Mouse (Mus musculus) embryonic facial prominence, embryonic 13.5 days (tissue): ENCODE measurements around the gene Rnf19b. TPM values are rescaled to one million over a fixed set of nuclear protein-coding genes. Genes with fewer than 3 reads are reported as not detected.

Experiments used
- ATAC-seq: fragments of 200-750 bp; cut with Nextera tagmentation; 2 replicates; pipeline ENCODE4 v1.8.0; 2017; ENCODE audit warnings: low read depth; ENCODE audit not compliant: insufficient number of reproducible peaks, insufficient read depth, low FRiP score, low TSS enrichment
- H3K27ac ChIP-seq: fragments of 300-500 bp; sonication (generic); 2 replicates; pipeline ENCODE4 v1.5.1; 2015; ENCODE audit warnings: moderate library complexity, mild to moderate bottlenecking, inconsistent platforms
- H3K27me3 ChIP-seq: fragments of 300-500 bp; sonication (generic); 2 replicates; pipeline ENCODE4 v1.6.1; 2015; ENCODE audit warnings: mild to moderate bottlenecking, inconsistent platforms
- H3K36me3 ChIP-seq: fragments of 300-500 bp; sonication (generic); 2 replicates; pipeline ENCODE4 v1.6.1; 2015; ENCODE audit warnings: mild to moderate bottlenecking, inconsistent platforms
- H3K4me1 ChIP-seq: fragments of 300-500 bp; sonication (generic); 2 replicates; pipeline ENCODE4 v1.6.1; 2015; ENCODE audit warnings: inconsistent platforms
- H3K4me2 ChIP-seq: fragments of 300-500 bp; sonication (generic); 2 replicates; pipeline ENCODE4 v1.6.1; 2015; ENCODE audit warnings: moderate library complexity, mild to moderate bottlenecking, inconsistent platforms
- H3K4me3 ChIP-seq: fragments of 300-500 bp; sonication (generic); 2 replicates; pipeline ENCODE4 v1.5.1; 2015; ENCODE audit warnings: mild to moderate bottlenecking, inconsistent platforms
- H3K9ac ChIP-seq: fragments of 300-500 bp; sonication (generic); 2 replicates; pipeline ENCODE4 v1.6.1; 2015; ENCODE audit warnings: mild to moderate bottlenecking, inconsistent platforms
- H3K9me3 ChIP-seq: fragments of 300-500 bp; sonication (generic); 2 replicates; pipeline ENCODE4 v1.6.1; 2016; ENCODE audit warnings: inconsistent platforms
- WGBS: fragments of 180-500 bp; shearing (Covaris S2); methylation state at CpG from one replicate; pipeline ENCODE4 v1.1.7; 2015; ENCODE audit warnings: mixed read lengths; 5-methylcytosine and 5-hydroxymethylcytosine counted together
- polyA plus RNA-seq: library from polyadenylated mRNA; unstranded; fragments of >200 nt; fragmentation: Nextera tagmentation; extraction: Ambion mirVana; gene quantifications from 2 replicates; pipeline ENCODE4 v1.2.1, GENCODE M21; 2015

Gene Rnf19b
- polyA plus RNA-seq, 1 experiment from 2014 or later, result 9.5 TPM

DNA sequence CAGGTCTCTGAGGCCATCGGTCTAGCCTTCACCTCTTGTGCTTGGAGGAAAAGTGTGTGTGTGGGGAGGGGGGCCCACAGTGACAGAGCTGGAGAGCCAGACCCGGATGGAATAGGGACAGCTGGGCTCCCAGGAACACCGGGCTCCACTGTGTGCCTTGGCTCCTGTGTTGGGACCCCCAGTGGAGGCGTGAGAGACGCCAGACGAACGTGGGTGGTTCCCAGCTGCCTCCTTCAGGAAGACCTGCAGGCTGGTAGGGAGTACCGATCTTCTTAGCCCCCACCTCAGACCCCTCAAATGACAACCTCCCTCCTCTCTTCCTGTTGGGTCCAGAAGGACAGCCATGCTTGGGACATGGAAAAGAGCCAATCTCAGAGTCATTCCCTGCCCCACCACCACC, 64.6 kb downstream of the Rnf19b start:
- H3K36me3 ChIP-seq, result no peaks in the 10 kb centered on the region
- H3K4me1 ChIP-seq, result peaks cover 35% of the 10 kb centered on the region
- H3K4me3 ChIP-seq, result no peak overlapping the region
- H3K9me3 ChIP-seq, result no peaks in the 10 kb centered on the region
- H3K9ac ChIP-seq, result no peak overlapping the region
- no peak for ATAC-seq
- peaks cover 78% of the 10 kb centered on the region for H3K27me3 ChIP-seq
- H3K27ac ChIP-seq, result no peak overlapping the region
- no peak overlapping the region for H3K4me2 ChIP-seq
- 36% methylated on average over 8 of the region's 8 CpGs for WGBS

DNA sequence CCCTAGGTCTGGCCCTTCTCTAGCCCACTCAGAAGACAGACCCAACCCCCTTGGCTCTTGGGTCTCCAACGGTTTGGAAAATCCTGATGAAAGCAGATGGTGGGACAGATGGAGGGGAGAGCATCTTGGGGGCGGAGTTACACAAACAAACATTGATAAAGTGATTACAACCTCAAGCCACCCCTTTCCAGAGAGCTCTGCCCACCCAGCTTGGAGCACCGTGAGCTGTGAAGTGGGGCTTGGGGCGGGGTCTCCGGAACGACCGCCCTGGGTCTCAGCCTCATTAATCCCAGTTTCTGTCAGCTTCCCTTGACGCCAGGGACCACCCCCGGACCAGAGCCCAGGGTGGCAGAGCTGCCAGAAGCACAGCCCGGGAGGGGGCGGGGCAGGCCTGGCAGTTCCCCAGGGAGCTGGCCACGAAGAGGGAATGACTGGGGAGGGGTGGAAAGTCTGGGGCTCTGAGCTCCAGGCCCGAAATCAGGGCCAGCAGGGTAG, 66.6 kb downstream of the Rnf19b start:
- Histone ChIP-seq H3K27me3 (peaks cover 65% of the 10 kb centered on the region), H3K36me3 (no peaks in the 10 kb centered on the region), H3K27ac (no peak overlapping the region), H3K4me3 (no peak overlapping the region), H3K4me1 (peaks cover 50% of the 10 kb centered on the region), H3K9me3 (no peaks in the 10 kb centered on the region), H3K9ac (no peak overlapping the region), H3K4me2 (0 out of 2 replicates have a peak overlapping the region, but pooled peaks have one; percentile 20)
- WGBS, result 11% methylated on average over 13 of the region's 13 CpGs
- no peak for ATAC-seq

DNA sequence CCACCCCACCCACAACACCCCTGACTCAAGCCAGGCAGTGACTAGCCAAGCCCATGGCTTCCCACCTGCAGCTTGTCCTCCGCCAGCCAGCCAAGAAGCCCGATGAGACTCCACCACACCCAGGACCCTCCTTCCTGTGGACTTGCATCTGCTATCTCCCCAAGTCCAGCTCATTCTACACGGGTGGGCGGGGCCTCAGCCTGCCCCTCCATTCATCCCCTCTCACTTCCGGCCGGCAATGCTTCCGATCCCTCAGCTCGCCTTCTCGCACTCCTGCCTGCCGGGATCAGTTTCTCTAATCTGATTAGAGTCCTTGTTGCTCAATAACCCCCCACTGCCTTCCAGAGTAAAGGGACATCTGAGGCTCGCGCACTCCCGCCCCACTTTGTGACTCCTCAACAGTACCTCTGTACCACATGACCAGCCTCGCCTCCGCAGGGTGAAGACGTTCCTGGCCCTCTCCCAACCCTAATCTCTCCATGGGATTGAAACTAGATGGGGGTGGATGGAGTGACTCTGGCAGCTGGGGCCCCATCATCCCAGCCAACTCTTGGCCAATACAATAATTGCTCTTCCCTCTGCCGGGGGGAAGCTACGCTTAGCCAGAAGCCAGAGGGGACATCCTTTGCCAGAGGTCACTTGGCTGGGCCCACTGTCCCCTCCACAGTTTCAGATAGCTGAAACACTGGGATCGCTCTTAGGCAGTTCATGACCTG, 67.8 kb downstream of the Rnf19b start:
- WGBS, result 15% methylated on average over 19 of the region's 19 CpGs
- ATAC-seq, result no peak

DNA sequence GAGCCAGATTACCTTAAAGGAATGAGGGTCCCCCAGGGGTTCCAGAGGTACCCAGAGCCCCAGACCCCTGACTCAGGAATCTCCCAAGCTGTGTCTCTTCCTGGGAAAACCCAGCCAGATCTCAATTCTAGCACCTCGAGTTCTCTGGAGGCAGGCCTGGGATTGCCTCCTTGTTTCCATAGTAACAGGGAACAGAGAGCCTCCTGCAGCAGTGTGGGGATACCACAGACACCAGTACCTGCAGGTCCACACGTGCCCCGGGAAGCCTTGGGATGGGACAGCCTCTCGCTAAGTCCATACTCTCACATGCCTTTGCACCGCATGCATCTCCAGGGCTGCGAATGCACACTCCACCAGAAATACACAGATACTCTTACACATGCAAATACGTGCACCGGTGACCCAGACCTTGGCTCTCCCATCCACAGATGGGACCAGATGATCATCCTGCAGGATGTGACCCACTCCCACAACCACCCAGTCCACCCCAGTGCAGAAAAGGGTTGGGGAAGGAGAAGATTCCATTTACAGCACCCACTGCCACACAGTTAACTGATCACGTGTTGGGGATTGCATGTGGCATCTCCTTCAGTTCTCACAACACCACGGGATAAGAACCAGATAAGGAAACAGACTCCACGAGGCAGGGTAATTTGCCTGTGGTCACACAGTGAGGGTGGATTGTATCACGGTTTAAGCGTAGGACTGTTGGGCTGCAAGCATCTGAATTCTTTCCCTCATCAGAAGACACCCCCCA, 70.7 kb downstream of the Rnf19b start:
- Histone ChIP-seq H3K27ac (peak overlapping the region; percentile 16; the same call in 1 of the 2 replicates), H3K27me3 (peaks cover 26% of the 10 kb centered on the region), H3K9me3 (no peaks in the 10 kb centered on the region), H3K9ac (no peak overlapping the region), H3K36me3 (no peaks in the 10 kb centered on the region), H3K4me3 (no peak overlapping the region), H3K4me2 (no peak overlapping the region), H3K4me1 (peaks cover 50% of the 10 kb centered on the region)
- WGBS, result 50% methylated on average over 13 of the region's 13 CpGs
- no peak for ATAC-seq

More for the DNA sequence above, 67.8 kb downstream of the Rnf19b start:
- H3K9me3 ChIP-seq, result no peaks in the 10 kb centered on the region
- peak overlapping the region; percentile 40 for H3K4me2 ChIP-seq
- H3K4me1 ChIP-seq, result peaks cover 54% of the 10 kb centered on the region
- H3K4me3 ChIP-seq, result peak overlapping the region; percentile 3; the same call in 1 of the 2 replicates
- H3K27me3 ChIP-seq, result peaks cover 53% of the 10 kb centered on the region
- 0 out of 2 replicates have a peak overlapping the region, but pooled peaks have one; percentile 44 for H3K9ac ChIP-seq
- H3K27ac ChIP-seq, result no peak overlapping the region
- H3K36me3 ChIP-seq, result no peaks in the 10 kb centered on the region

DNA sequence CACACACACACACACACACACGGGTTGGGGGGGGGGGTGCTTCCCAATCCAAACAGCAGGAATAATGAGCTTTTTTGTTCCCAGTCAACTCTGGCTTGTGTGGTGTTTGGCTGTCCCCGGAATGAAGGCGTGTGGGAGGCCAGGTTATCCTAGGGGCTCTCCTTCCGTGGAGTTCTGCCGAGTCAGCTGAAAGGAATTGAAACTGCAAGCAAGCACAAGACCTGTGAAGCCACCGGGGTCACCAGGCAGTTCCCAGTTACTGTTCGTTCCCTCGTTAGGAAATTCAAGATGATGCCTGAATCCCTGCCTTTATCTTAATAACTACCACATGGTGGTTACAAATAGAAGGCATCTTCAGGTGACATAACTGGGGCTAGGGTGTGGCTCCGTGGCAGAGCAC, 71.3 kb downstream of the Rnf19b start:
- 21% methylated on average over 9 of the region's 9 CpGs for WGBS
- H3K9ac ChIP-seq, result no peak overlapping the region

DNA sequence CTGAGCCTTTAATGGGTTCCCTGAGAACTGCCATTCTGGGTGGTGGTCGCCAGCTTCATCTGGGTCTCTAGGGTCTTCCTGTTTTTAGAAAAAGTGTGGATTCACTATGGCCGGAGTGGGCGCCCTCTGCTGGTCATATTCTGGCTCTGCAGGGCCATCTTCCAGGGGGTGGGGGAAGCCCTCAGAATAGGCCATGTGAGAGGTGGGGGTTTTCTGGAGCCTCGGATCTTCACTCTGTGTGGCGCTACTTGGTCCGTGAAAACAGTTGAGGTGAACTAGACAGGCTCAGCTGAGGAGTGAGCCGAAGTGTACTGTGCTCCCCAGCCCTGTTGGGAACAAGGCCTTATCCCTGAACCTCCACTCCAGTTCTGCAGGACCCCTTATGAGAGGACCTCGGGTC, 72.1 kb downstream of the Rnf19b start:
- Histone ChIP-seq H3K27me3 (peaks cover 15% of the 10 kb centered on the region), H3K4me1 (peaks cover 48% of the 10 kb centered on the region), H3K9ac (0 out of 2 replicates have a peak overlapping the region, but pooled peaks have one; percentile 63), H3K4me2 (peak overlapping the region; percentile 59), H3K4me3 (peak overlapping the region; percentile 31), H3K36me3 (no peaks in the 10 kb centered on the region), H3K9me3 (no peaks in the 10 kb centered on the region), H3K27ac (peak overlapping the region; percentile 72)
- 2% methylated on average over 8 of the region's 8 CpGs for WGBS
- ATAC-seq, result peak; percentile 34; the same call in 1 of the 2 replicates

More for the DNA sequence above, 71.3 kb downstream of the Rnf19b start:
- Histone ChIP-seq H3K4me3 (no peak overlapping the region), H3K27ac (no peak overlapping the region), H3K4me1 (peaks cover 50% of the 10 kb centered on the region), H3K4me2 (no peak overlapping the region), H3K36me3 (no peaks in the 10 kb centered on the region), H3K9me3 (no peaks in the 10 kb centered on the region), H3K27me3 (peaks cover 22% of the 10 kb centered on the region)
- ATAC-seq, result no peak

DNA sequence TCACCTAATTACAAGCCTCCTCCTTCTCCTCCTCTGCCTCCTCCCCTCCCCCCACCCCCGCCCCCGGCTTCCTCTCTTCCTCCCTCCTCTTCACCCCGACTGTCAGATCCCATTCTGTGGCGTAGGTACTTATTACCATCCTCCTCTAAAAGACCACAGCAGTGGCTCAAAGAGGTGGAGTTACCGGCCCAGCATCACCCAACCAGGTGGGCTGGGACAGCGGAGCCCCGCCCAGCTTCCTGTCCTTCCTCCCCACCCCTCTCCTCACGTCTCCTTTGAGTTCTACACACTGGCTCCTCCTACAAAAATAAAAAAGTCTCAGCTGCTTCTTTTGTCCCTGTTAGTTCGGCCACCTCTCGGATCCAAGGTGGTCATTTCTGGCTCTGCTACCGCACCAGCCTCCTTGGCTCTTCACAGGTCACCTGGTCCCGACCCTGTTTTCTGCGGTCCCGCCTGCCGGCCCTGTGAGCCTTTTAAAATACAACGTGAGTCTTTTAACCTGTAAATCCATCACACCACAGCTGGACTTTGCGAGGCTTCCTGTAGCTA, 72.8 kb downstream of the Rnf19b start:
- no peaks in the 10 kb centered on the region for H3K36me3 ChIP-seq
- peak overlapping the region; percentile 59 for H3K4me2 ChIP-seq
- H3K27ac ChIP-seq, result peak overlapping the region; percentile 72
- no peaks in the 10 kb centered on the region for H3K9me3 ChIP-seq
- 0 out of 2 replicates have a peak, but pooled peaks have one; percentile 72 for ATAC-seq
- peak overlapping the region; percentile 63 for H3K9ac ChIP-seq
- 4% methylated on average over 17 of the region's 17 CpGs for WGBS
- peaks cover 15% of the 10 kb centered on the region for H3K27me3 ChIP-seq
- peaks cover 43% of the 10 kb centered on the region for H3K4me1 ChIP-seq
- peak overlapping the region; percentile 31 for H3K4me3 ChIP-seq

DNA sequence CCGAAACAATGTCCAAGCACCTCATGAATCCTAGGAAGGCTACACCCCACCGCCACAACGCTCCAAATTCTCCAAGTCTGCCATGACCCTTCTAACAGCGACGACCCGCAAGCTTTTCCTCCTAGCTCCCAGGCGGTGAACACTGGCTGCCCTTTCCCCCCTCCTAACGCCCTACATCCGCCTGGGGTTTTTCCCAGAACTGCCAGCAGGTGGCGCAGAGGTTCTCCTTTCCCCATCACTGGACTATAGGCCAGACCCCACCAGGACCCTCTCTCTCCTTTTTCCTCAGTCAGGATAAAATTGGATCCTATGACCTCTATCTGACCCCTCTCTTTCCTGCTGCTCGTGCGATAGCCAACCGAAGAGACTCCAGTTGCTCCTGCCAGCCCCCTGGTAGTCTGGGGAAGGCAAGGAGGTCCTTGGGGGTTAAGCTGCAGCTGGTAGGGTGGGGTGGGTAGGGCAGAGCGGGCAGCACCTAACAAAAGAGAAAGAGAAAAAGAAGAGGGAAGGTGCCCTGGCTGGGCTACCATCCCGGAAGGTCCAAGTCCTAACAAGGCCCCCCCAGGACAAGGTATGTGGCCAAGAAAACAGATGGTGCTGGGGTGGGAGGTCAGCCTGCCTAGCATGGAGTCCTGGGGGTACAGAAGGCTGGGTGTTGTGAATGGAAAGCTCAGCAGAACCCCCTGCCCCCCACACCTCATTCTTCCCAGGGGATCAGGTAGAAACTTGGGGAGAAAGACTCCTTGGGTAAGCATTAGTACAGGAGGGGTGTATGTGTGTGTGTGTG, 76.9 kb downstream of the Rnf19b start:
- peaks cover 40% of the 10 kb centered on the region for H3K27me3 ChIP-seq
- no peaks in the 10 kb centered on the region for H3K9me3 ChIP-seq
- H3K9ac ChIP-seq, result peak overlapping the region; percentile 40; the same call in 1 of the 2 replicates
- peak overlapping the region; percentile 46 for H3K4me2 ChIP-seq
- H3K36me3 ChIP-seq, result no peaks in the 10 kb centered on the region
- WGBS, result 9% methylated on average over 15 of the region's 15 CpGs
- H3K27ac ChIP-seq, result no peak overlapping the region
- H3K4me3 ChIP-seq, result no peak overlapping the region
- no peak for ATAC-seq
- peaks cover 35% of the 10 kb centered on the region for H3K4me1 ChIP-seq

Other genes starting within 250 kb of the Rnf19b start
- gene Trim62, start 174.7 kb upstream of the Rnf19b start, polyA plus RNA-seq, result 8.2 and 11.0 TPM in 2 replicates
- gene Azin2, start 95.8 kb upstream of the Rnf19b start, polyA plus RNA-seq, result 31.5 and 36.3 TPM in 2 replicates
- gene Ak2, start 66.3 kb upstream of the Rnf19b start, polyA plus RNA-seq, result 180 and 194 TPM in 2 replicates
- gene Tmem54, start 47.3 kb downstream of the Rnf19b start, polyA plus RNA-seq, result 10.6 and 11.3 TPM in 2 replicates
- 2.7 and 3.1 TPM in 2 replicates for gene Hpca, start 63.8 kb downstream of the Rnf19b start, polyA plus RNA-seq
- gene Fndc5, start 78.7 kb downstream of the Rnf19b start, polyA plus RNA-seq, result 4.7 and 4.8 TPM in 2 replicates
- gene S100pbp, start 131.5 kb downstream of the Rnf19b start, polyA plus RNA-seq, result 25.4 and 25.5 TPM in 2 replicates
- 80.0 and 84.5 TPM in 2 replicates for gene Yars, start 131.5 kb downstream of the Rnf19b start, polyA plus RNA-seq
- gene C77080, start 203.1 kb downstream of the Rnf19b start, polyA plus RNA-seq, result 7.6 and 8.4 TPM in 2 replicates
- gene Sync, start 229.3 kb downstream of the Rnf19b start, polyA plus RNA-seq, result 0.96 and 1.2 TPM in 2 replicates